Mouse (Mus musculus) intestine, embryonic 14.5 days (tissue): Measurements from ENCODE around the gene H2-Eb2. TPM values are rescaled to one million over a fixed set of nuclear protein-coding genes. Genes with fewer than 3 reads are reported as not detected.

Source experiments
- ATAC-seq: fragments of 200-750 bp; cut with Nextera tagmentation; replicated peaks from 2 replicates; pipeline ENCODE4 v1.8.0; 2017; ENCODE audit warnings: low read depth, moderate number of reproducible peaks, moderate TSS enrichment, moderate library complexity; ENCODE audit not compliant: low FRiP score, low TSS enrichment
- DNase-seq: peaks from one replicate; pipeline ENCODE4 v3.0.0-alpha.2; 2018; ENCODE audit warnings: low spot score
- H3K27ac ChIP-seq: fragments of 300-500 bp; sonication (generic); 2 replicates; pipeline ENCODE4 v1.5.1; 2014; ENCODE audit warnings: low read depth, mild to moderate bottlenecking, control low read depth
- H3K27me3 ChIP-seq: fragments of 300-500 bp; sonication (generic); replicated peaks from 2 replicates; pipeline ENCODE4 v1.6.1; 2014; ENCODE audit warnings: low read length, control low read depth; ENCODE audit not compliant: control insufficient read depth, insufficient read depth
- H3K36me3 ChIP-seq: fragments of 300-500 bp; sonication (generic); 2 replicates; pipeline ENCODE4 v1.6.1; 2014; ENCODE audit warnings: low read length, control low read depth; ENCODE audit not compliant: control insufficient read depth, insufficient read depth
- H3K4me1 ChIP-seq: fragments of 300-500 bp; sonication (generic); replicated peaks from 2 replicates; pipeline ENCODE4 v1.6.1; 2014; ENCODE audit warnings: low read length, control low read depth, mixed read lengths; ENCODE audit not compliant: control insufficient read depth, insufficient read depth
- H3K4me2 ChIP-seq: fragments of 300-500 bp; sonication (generic); 2 replicates; pipeline ENCODE4 v1.6.1; 2014; ENCODE audit warnings: low read length
- H3K4me3 ChIP-seq: fragments of 300-500 bp; sonication (generic); 2 replicates; pipeline ENCODE4 v1.5.1; 2014; ENCODE audit warnings: low read depth, low read length, control low read depth, mixed read lengths
- H3K9ac ChIP-seq: fragments of 300-500 bp; sonication (generic); 2 replicates; pipeline ENCODE4 v1.6.1; 2014; ENCODE audit warnings: mild to moderate bottlenecking, low read length
- H3K9me3 ChIP-seq: fragments of 300-500 bp; sonication (generic); 2 replicates; pipeline ENCODE4 v1.6.1; 2016; ENCODE audit warnings: low read length, control low read depth; ENCODE audit not compliant: control insufficient read depth
- WGBS: fragments of 180-500 bp; shearing (Covaris S2); extraction: QIAGEN DNeasy Blood & Tissue Kit; methylation state at CpG from one replicate; pipeline ENCODE4 v1.1.7; 2014; 5-methylcytosine and 5-hydroxymethylcytosine counted together
- polyA plus RNA-seq: library from polyadenylated mRNA; unstranded; fragments of >200 nt; fragmentation: Nextera tagmentation; extraction: Ambion mirVana; gene quantifications from 2 replicates; pipeline ENCODE4 v1.2.1, GENCODE M21; 2014

The H2-Eb2 gene
- polyA plus RNA-seq, 1 experiment from 2014 or later: not detected

- Histone ChIP-seq H3K27me3 (no peaks in the 10 kb centered on the region), H3K36me3 (no peaks in the 10 kb centered on the region), H3K4me3 (no peak within 1 kb of the TSS), H3K27ac (no peak within 1 kb of the TSS), H3K9ac (no peak within 1 kb of the TSS), H3K9me3 (no peaks in the 10 kb centered on the region), H3K4me1 (no peaks in the 10 kb centered on the region), H3K4me2 (no peak within 1 kb of the TSS)
- no peak for ATAC-seq
- 85% methylated on average over 5 of the region's 5 CpGs for WGBS
- no peak for DNase-seq
These were observed 29.1 kb downstream of the H2-Eb2 start, which contains the start of gene Btnl2 for GRCm38 (mm10) chr17:34354539-34354938. Btnl2 (plus strand) TSS chr17:34354822.

DNA sequence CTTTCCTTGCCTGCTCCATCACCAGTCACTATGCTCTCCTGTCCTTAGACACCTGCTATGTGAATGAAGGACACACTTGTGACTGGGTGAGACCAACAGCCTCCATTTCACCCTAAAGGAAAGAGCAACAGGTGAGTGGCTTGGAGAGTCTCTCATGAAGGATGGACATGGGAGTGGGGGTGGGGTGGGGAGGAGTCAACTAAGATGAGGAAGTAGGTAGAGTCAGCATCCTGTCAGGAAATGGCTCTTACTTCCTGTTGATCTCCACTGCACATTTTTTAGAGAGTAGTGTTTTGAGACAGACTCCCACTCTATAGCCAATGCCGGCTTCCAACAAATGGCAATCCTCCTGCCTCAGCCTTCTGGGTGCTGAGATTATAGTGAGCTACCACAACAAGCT lies 29.5 kb downstream of the H2-Eb2 start:
- DNase-seq: no peak
- H3K27me3 ChIP-seq: no peaks in the 10 kb centered on the region
- no peak overlapping the region for H3K9ac ChIP-seq
- no peaks in the 10 kb centered on the region for H3K4me1 ChIP-seq
- H3K4me2 ChIP-seq: no peak overlapping the region
- H3K27ac ChIP-seq: no peak overlapping the region
- H3K4me3 ChIP-seq: no peak overlapping the region
- H3K9me3 ChIP-seq: no peaks in the 10 kb centered on the region
- no peaks in the 10 kb centered on the region for H3K36me3 ChIP-seq
- WGBS: 88% methylated on average over 1 of the region's 1 CpGs
- ATAC-seq: no peak

DNA sequence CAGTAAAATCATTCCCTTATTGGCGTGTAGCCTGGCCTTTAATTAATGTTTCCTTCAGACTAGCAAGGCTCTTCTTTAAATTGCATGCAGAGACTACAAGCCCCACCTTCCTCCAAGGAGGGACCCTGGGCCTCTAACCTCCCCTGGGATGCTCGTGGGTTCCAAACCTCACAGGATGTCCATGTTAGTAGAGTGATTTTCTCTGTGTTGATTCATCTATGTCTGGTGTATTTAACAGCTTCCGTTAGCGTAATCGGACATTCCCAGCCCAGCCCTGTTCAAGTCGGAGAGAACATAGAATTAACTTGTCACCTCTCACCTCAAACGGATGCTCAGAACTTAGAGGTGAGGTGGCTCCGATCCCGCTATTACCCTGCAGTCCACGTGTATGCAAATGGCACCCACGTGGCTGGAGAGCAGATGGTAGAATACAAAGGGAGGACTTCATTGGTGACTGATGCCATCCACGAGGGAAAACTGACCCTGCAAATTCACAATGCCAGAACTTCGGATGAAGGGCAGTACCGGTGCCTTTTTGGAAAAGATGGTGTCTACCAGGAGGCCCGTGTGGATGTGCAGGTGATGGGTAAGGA lies 37.6 kb downstream of the H2-Eb2 start:
- Histone ChIP-seq H3K27me3 (0 out of 2 replicates have a peak, but pooled peaks cover 2% of the 10 kb centered on the region), H3K36me3 (no peaks in the 10 kb centered on the region), H3K4me2 (no peak overlapping the region), H3K9me3 (no peaks in the 10 kb centered on the region), H3K27ac (no peak overlapping the region), H3K4me3 (no peak overlapping the region), H3K4me1 (no peaks in the 10 kb centered on the region), H3K9ac (no peak overlapping the region)
- WGBS: 85% methylated on average over 15 of the region's 15 CpGs
- ATAC-seq (no peak), DNase-seq (no peak)

DNA sequence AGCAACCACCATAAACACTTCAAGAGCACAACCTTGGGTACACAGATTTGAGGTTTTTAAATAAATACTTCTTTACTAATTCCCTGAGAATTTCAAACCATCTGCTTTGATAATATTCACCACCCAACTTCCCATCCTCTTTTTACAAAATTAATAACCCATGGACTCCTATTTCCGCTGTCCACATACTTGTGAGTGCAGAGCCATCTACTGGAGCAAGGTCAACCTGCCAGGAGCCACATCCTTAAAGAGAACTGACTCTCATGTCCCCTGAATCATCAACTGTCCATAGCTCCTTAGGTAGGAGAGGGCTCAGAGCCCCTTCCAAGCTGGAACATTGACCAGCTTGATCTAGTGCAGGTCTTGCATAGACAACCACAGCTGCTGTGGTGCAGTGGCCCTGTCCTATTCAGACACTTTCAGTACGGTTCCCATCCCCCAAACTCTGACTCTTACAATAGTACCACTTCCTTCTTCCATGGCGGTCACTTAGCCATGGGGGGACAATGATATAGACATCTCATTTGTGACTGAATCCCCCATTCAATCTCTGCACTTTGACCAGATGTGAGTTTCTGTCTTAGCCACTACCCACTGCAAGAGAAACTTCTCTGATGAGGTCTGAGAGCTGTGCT lies 38.3 kb downstream of the H2-Eb2 start:
- WGBS: 85% methylated on average over 3 of the region's 3 CpGs

GRCm38 (mm10) chr17:34365031-34365430 lies 39.6 kb downstream of the H2-Eb2 start:
- Histone ChIP-seq H3K4me1 (no peaks in the 10 kb centered on the region), H3K36me3 (no peaks in the 10 kb centered on the region), H3K4me2 (no peak overlapping the region), H3K27me3 (0 out of 2 replicates have a peak, but pooled peaks cover 2% of the 10 kb centered on the region), H3K9me3 (no peaks in the 10 kb centered on the region), H3K27ac (no peak overlapping the region), H3K4me3 (no peak overlapping the region), H3K9ac (no peak overlapping the region)
- DNase-seq (no peak), ATAC-seq (no peak)
- WGBS: 79% methylated on average over 10 of the region's 10 CpGs

More for the DNA sequence above, 38.3 kb downstream of the H2-Eb2 start:
- Histone ChIP-seq H3K4me1 (no peaks in the 10 kb centered on the region), H3K9ac (no peak overlapping the region), H3K27ac (no peak overlapping the region), H3K27me3 (0 out of 2 replicates have a peak, but pooled peaks cover 2% of the 10 kb centered on the region), H3K4me3 (no peak overlapping the region), H3K36me3 (no peaks in the 10 kb centered on the region), H3K4me2 (no peak overlapping the region), H3K9me3 (no peaks in the 10 kb centered on the region)
- DNase-seq (no peak), ATAC-seq (no peak)

GRCm38 (mm10) chr17:34370563-34370962 lies 45.1 kb downstream of the H2-Eb2 start:
- 62% methylated on average over 4 of the region's 4 CpGs for WGBS
- no peaks in the 10 kb centered on the region for H3K9me3 ChIP-seq
- no peaks in the 10 kb centered on the region for H3K4me1 ChIP-seq
- DNase-seq (no peak), ATAC-seq (no peak)
- H3K9ac ChIP-seq: no peak overlapping the region
- no peaks in the 10 kb centered on the region for H3K36me3 ChIP-seq
- H3K27me3 ChIP-seq: no peaks in the 10 kb centered on the region
- H3K27ac ChIP-seq: no peak overlapping the region
- no peak overlapping the region for H3K4me2 ChIP-seq
- no peak overlapping the region for H3K4me3 ChIP-seq

GRCm38 (mm10) chr17:34373055-34373709 lies 47.7 kb downstream of the H2-Eb2 start:
- Histone ChIP-seq H3K9me3 (no peaks in the 10 kb centered on the region), H3K27me3 (no peaks in the 10 kb centered on the region), H3K4me2 (no peak overlapping the region), H3K9ac (no peak overlapping the region), H3K36me3 (no peaks in the 10 kb centered on the region), H3K27ac (no peak overlapping the region), H3K4me1 (no peaks in the 10 kb centered on the region), H3K4me3 (no peak overlapping the region)
- DNase-seq: no peak
- ATAC-seq: peak; percentile 79
- 61% methylated on average over 6 of the region's 6 CpGs for WGBS

GRCm38 (mm10) chr17:34376847-34377246 lies 51.4 kb downstream of the H2-Eb2 start, which contains the start of gene Btnl1:
Btnl1 (plus strand) TSS chr17:34377132.
- Histone ChIP-seq H3K27ac (no peak within 1 kb of the TSS), H3K36me3 (no peaks in the 10 kb centered on the region), H3K9me3 (no peaks in the 10 kb centered on the region), H3K4me1 (no peaks in the 10 kb centered on the region), H3K4me3 (no peak within 1 kb of the TSS), H3K27me3 (no peaks in the 10 kb centered on the region), H3K9ac (no peak within 1 kb of the TSS), H3K4me2 (no peak within 1 kb of the TSS)
- WGBS: 78% methylated on average over 2 of the region's 2 CpGs
- no peak for ATAC-seq
- no peak for DNase-seq
